8 mouse cellular contexts compared by ENCODE assay signal in the genomic region with DNA sequence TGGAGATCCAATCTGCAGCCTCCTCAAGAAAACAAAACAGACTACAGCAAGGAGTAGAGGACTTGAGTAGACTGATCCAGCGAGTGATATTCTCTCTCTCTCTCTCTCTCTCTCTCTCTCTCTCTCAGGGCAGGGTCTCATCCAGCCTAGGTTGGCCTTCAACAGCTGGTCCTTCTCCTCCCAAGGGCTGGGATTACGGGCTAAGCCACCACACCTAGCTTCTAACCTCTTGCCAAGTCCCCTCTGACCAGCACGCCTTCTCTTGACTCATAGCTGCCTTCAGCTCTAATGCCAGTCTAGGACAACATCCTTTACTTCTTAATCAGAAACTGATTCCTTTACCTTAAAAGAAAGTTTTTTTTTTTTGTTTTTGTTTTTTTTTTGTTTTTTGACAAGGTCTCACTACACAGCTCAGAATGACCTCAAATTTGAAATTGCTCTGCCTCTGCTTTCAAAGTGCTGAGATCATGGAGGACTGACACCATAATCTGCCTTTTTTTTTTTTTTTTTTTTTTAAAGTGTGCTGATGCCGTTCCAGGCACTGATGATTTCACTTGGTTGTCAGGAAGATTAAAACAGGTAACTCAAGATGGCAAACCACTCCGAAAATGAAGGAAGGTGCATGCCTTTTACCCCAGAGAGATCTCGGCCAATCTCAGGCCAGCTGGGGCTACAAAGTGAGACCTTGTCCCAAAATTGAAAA. TPM values are rescaled to one million over a fixed set of nuclear protein-coding genes. Genes with fewer than 3 reads are reported as not detected.
DNase-seq lines count a peak whose midpoint lies in the region; ATAC-seq and TF ChIP-seq lines count a peak whose summit lies in the region.

No protein-coding gene starts in this region.

- no peak for TF ChIP-seq POLR2A in thymus, adult 2 months (IDR thresholded peaks at IDR 0.05; ENCODE audit: control insufficient read depth, extremely low read depth, insufficient read depth, low read length, poor library complexity)

- no peak for DNase-seq in thymus, adult 2 months
- DNase-seq in thymus, postnatal 36 days: no peak
- no peak for DNase-seq in limb, embryonic 10.5 days (ENCODE audit: low spot score)
- no peak for DNase-seq in cerebellum, adult 9-10 months
- no peak for DNase-seq in gastrocnemius, adult 18-20 months (ENCODE audit: low spot score)
- no peak for DNase-seq in frontal cortex, postnatal 25 days (ENCODE audit: low spot score in 2 of 2)

- H3K4me1 ChIP-seq in hindbrain, embryonic 15.5 days (replicated peaks): no peaks in the 10 kb centered on the region
- H3K4me1 ChIP-seq in hindbrain, embryonic 16.5 days (ENCODE audit: control insufficient read depth, insufficient read depth, low read depth, low read length): no peaks in the 10 kb centered on the region
- peaks cover 44% of the 10 kb centered on the region for H3K4me1 ChIP-seq in thymus, adult 2 months (replicated peaks; ENCODE audit: control insufficient read depth, insufficient read depth, low read length)
- peaks cover 32% of the 10 kb centered on the region for H3K4me1 ChIP-seq in limb, embryonic 10.5 days

- H3K36me3 ChIP-seq in hindbrain, embryonic 15.5 days: no peaks in the 10 kb centered on the region
- H3K36me3 ChIP-seq in hindbrain, embryonic 16.5 days (ENCODE audit: control insufficient read depth, insufficient read depth, low read length): no peaks in the 10 kb centered on the region
- H3K36me3 ChIP-seq in thymus, adult 2 months (ENCODE audit: control insufficient read depth, insufficient read depth, low read length): no peaks in the 10 kb centered on the region
- peaks cover 7% of the 10 kb centered on the region; the same call in 1 of the 2 replicates for H3K36me3 ChIP-seq in limb, embryonic 10.5 days

- no peak overlapping the region for H3K4me2 ChIP-seq in hindbrain, embryonic 15.5 days
- H3K4me2 ChIP-seq in hindbrain, embryonic 16.5 days (ENCODE audit: low read length): no peak overlapping the region

- TF ChIP-seq CTCF in thymus, adult 2 months (IDR thresholded peaks at IDR 0.05; ENCODE audit: borderline replicate concordance, control insufficient read depth, extremely low read depth, insufficient read depth, low read length, poor library complexity): no peak

- whole genome bisulfite sequencing in hindbrain, embryonic 15.5 days: 83% methylated on average over 6 of the region's 6 CpGs
- 87% methylated on average over 6 of the region's 6 CpGs for WGBS in hindbrain, embryonic 16.5 days
- WGBS in thymus, adult 2 months: 70% methylated on average over 6 of the region's 6 CpGs
- WGBS in limb, embryonic 10.5 days: 79% methylated on average over 6 of the region's 6 CpGs

- ATAC-seq in hindbrain, embryonic 15.5 days (ENCODE audit: low FRiP score, low read depth): no peak
- ATAC-seq in hindbrain, embryonic 16.5 days: no peak

- no peak overlapping the region for H3K9ac ChIP-seq in hindbrain, embryonic 15.5 days
- no peak overlapping the region for H3K9ac ChIP-seq in hindbrain, embryonic 16.5 days (ENCODE audit: low read depth, low read length)

- H3K27ac ChIP-seq in hindbrain, embryonic 15.5 days (replicated peaks): 0 out of 2 replicates have a peak overlapping the region, but pooled peaks have one; percentile 39
- no peak overlapping the region for H3K27ac ChIP-seq in hindbrain, embryonic 16.5 days (ENCODE audit: low read depth, low read length)
- peak overlapping the region; percentile 9 for H3K27ac ChIP-seq in thymus, adult 2 months (ENCODE audit: control insufficient read depth, insufficient read depth, low read length)
- 0 out of 2 replicates have a peak overlapping the region, but pooled peaks have one; percentile 27 for H3K27ac ChIP-seq in limb, embryonic 10.5 days

- no peaks in the 10 kb centered on the region for H3K27me3 ChIP-seq in hindbrain, embryonic 15.5 days
- no peaks in the 10 kb centered on the region for H3K27me3 ChIP-seq in hindbrain, embryonic 16.5 days (replicated peaks; ENCODE audit: control insufficient read depth, insufficient read depth, low read length)
- H3K27me3 ChIP-seq in thymus, adult 2 months (ENCODE audit: control insufficient read depth, insufficient read depth, low read length): no peaks in the 10 kb centered on the region
- H3K27me3 ChIP-seq in limb, embryonic 10.5 days (ENCODE audit: low read depth, poor library complexity, severe bottlenecking): no peaks in the 10 kb centered on the region

- no peak overlapping the region for H3K4me3 ChIP-seq in hindbrain, embryonic 15.5 days
- no peak overlapping the region for H3K4me3 ChIP-seq in hindbrain, embryonic 16.5 days (ENCODE audit: low read length)
- H3K4me3 ChIP-seq in thymus, adult 2 months (ENCODE audit: control insufficient read depth, insufficient read depth, low read length): peak overlapping the region; percentile 24
- no peak overlapping the region for H3K4me3 ChIP-seq in limb, embryonic 10.5 days

- H3K9me3 ChIP-seq in hindbrain, embryonic 15.5 days: no peaks in the 10 kb centered on the region
- no peaks in the 10 kb centered on the region for H3K9me3 ChIP-seq in hindbrain, embryonic 16.5 days (ENCODE audit: control insufficient read depth, low read length)
- no peaks in the 10 kb centered on the region for H3K9me3 ChIP-seq in limb, embryonic 10.5 days (replicated peaks)

RNA-seq across cellular contexts. Expression of a gene that starts 33.5 kb away (rescaled TPM):
- polyA plus RNA-seq in hindbrain, embryonic 15.5 days (2015; fragmentation: Nextera tagmentation; extraction: Ambion mirVana): 6.4 and 7.8 TPM in 2 replicates
- 6.5 and 7.7 TPM in 2 replicates for polyA plus RNA-seq in hindbrain, embryonic 16.5 days (2015; fragmentation: Nextera tagmentation; extraction: Ambion mirVana)
- 5.7 and 5.9 TPM in 2 replicates for polyA plus RNA-seq in thymus, adult 2 months (2012; rRNA removed)
- polyA plus RNA-seq in limb, embryonic 10.5 days (2016; fragmentation: Nextera tagmentation; extraction: Ambion mirVana): 9.8 and 10.8 TPM in 2 replicates
- 1 to 10 TPM; 6.8 to 7.0 TPM for total RNA-seq in gastrocnemius, adult 18-20 months (2021)

RNA-seq across cellular contexts. Expression of a gene that starts 33.7 kb away (rescaled TPM):
- 49.5 and 49.8 TPM in 2 replicates for polyA plus RNA-seq in hindbrain, embryonic 15.5 days (2015; fragmentation: Nextera tagmentation; extraction: Ambion mirVana)
- polyA plus RNA-seq in hindbrain, embryonic 16.5 days (2015; fragmentation: Nextera tagmentation; extraction: Ambion mirVana): 53.0 and 53.1 TPM in 2 replicates
- polyA plus RNA-seq in thymus, adult 2 months (2012; rRNA removed): 12.2 and 12.3 TPM in 2 replicates
- 47.3 and 64.3 TPM in 2 replicates for polyA plus RNA-seq in limb, embryonic 10.5 days (2016; fragmentation: Nextera tagmentation; extraction: Ambion mirVana)
- 10 to 100 TPM; 19.6 to 20.1 TPM for total RNA-seq in gastrocnemius, adult 18-20 months (2021)
